Mouse (Mus musculus) intestine, postnatal 0 days (tissue): Measurements from ENCODE around the gene Vash1. TPM values are rescaled to one million over a fixed set of nuclear protein-coding genes. Genes with fewer than 3 reads are reported as not detected.

ENCODE experiments used
- ATAC-seq: fragments of 200-750 bp; cut with Nextera tagmentation; 2 replicates; pipeline ENCODE4 v1.8.0; 2017; ENCODE audit warnings: mild to moderate bottlenecking, moderate TSS enrichment, moderate library complexity
- H3K27ac ChIP-seq: fragments of 300-500 bp; sonication (generic); 2 replicates; pipeline ENCODE4 v1.5.1; 2014; ENCODE audit warnings: mild to moderate bottlenecking, low read depth, low read length, moderate library complexity
- H3K27me3 ChIP-seq: fragments of 300-500 bp; sonication (generic); replicated peaks from 2 replicates; pipeline ENCODE4 v1.6.1; 2014; ENCODE audit warnings: low read length, mixed read lengths; ENCODE audit not compliant: control insufficient read depth, insufficient read depth
- H3K36me3 ChIP-seq: fragments of 300-500 bp; sonication (generic); 2 replicates; pipeline ENCODE4 v1.6.1; 2014; ENCODE audit warnings: mild to moderate bottlenecking, moderate library complexity; ENCODE audit not compliant: control insufficient read depth, insufficient read depth
- H3K4me1 ChIP-seq: fragments of 300-500 bp; sonication (generic); replicated peaks from 2 replicates; pipeline ENCODE4 v1.6.1; 2014; ENCODE audit warnings: antibody characterized with exemption, low read length, mixed read lengths; ENCODE audit not compliant: control insufficient read depth, insufficient read depth
- H3K4me2 ChIP-seq: fragments of 300-500 bp; sonication (generic); replicated peaks from 2 replicates; pipeline ENCODE4 v1.6.1; 2014; ENCODE audit warnings: low read depth, mild to moderate bottlenecking, moderate library complexity
- H3K4me3 ChIP-seq: fragments of 300-500 bp; sonication (generic); 2 replicates; pipeline ENCODE4 v1.5.1; 2014; ENCODE audit warnings: low read depth, low read length
- H3K9ac ChIP-seq: fragments of 300-500 bp; sonication (generic); 2 replicates; pipeline ENCODE4 v1.6.1; 2014; ENCODE audit warnings: mild to moderate bottlenecking, low read depth, low read length
- H3K9me3 ChIP-seq: fragments of 300-500 bp; sonication (generic); 2 replicates; pipeline ENCODE4 v1.6.1; 2016; ENCODE audit warnings: mixed run types; ENCODE audit not compliant: control insufficient read depth
- CTCF ChIP-seq: sonication (generic); IDR thresholded peaks from 2 replicates; pipeline ENCODE4 v1.5.1; 2016; ENCODE audit warnings: low read depth, mild to moderate bottlenecking, control low read depth, antibody characterized with exemption, moderate library complexity
- whole genome bisulfite sequencing: fragments of 180-500 bp; shearing (Covaris S2); extraction: QIAGEN DNeasy Blood & Tissue Kit; methylation state at CpG from one replicate; pipeline ENCODE4 v1.1.7; 2014; 5-methylcytosine and 5-hydroxymethylcytosine counted together
- polyA plus RNA-seq: library from polyadenylated mRNA; unstranded; fragments of >200 nt; fragmentation: Nextera tagmentation; extraction: Ambion mirVana; gene quantifications from 2 replicates; pipeline ENCODE4 v1.2.1, GENCODE M21; 2015

Vash1 gene
- polyA plus RNA-seq, 1 experiment from 2014 or later: 4.1 TPM

DNA sequence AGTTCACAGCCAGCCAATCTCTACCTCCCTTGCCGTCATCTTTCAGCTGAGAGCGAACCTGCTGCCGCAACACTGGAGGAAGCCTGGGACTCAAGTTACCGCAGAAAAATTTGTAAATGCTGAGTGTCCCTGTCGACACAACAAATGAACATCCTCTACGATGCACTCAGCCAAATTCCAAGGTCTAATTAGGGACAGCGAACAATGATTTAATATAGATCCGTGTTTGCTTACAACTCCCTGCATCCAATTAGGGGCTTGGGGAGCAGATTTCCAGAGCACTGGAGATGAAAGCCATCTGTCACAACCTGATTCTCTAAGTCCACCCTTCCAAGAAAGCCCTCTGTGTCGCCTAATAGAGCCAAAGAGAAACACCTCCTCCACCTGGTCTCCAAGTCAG is 31.2 kb upstream of the Vash1 start:
- ATAC-seq: no peak
- no peaks in the 10 kb centered on the region for H3K4me1 ChIP-seq
- H3K27me3 ChIP-seq: no peaks in the 10 kb centered on the region
- H3K4me3 ChIP-seq: no peak overlapping the region
- no peak overlapping the region for H3K27ac ChIP-seq
- H3K4me2 ChIP-seq: no peak overlapping the region
- 57% methylated on average over 9 of the region's 9 CpGs for WGBS
- TF ChIP-seq CTCF: no peak
- no peak overlapping the region for H3K9ac ChIP-seq
- H3K9me3 ChIP-seq: no peaks in the 10 kb centered on the region
- H3K36me3 ChIP-seq: no peaks in the 10 kb centered on the region

DNA sequence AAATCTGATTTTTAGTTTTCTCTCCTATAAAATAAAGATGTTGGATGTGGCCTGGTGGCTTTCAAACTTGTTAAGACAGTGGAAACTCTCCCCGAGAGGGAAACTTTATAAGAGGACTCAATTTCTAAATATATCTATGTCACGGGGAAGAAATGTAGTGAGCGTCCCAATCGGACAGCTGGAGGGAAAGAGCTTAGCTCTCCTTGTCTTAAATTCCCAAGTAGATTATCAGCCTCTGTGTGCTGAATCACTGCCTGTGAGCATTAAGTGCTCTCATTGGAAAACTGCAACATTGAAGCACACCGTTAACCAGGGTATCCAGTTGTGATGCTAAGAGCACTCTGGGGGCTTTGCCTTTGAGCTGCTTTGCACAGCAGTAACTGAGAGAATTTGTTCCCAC is 30.8 kb upstream of the Vash1 start:
- H3K9me3 ChIP-seq: no peaks in the 10 kb centered on the region
- H3K27me3 ChIP-seq: no peaks in the 10 kb centered on the region
- no peak overlapping the region for H3K27ac ChIP-seq
- no peak overlapping the region for H3K4me3 ChIP-seq
- no peak for ATAC-seq
- WGBS: 67% methylated on average over 5 of the region's 5 CpGs
- H3K9ac ChIP-seq: no peak overlapping the region
- no peaks in the 10 kb centered on the region for H3K4me1 ChIP-seq
- TF ChIP-seq CTCF: no peak
- H3K4me2 ChIP-seq: no peak overlapping the region
- H3K36me3 ChIP-seq: no peaks in the 10 kb centered on the region

DNA sequence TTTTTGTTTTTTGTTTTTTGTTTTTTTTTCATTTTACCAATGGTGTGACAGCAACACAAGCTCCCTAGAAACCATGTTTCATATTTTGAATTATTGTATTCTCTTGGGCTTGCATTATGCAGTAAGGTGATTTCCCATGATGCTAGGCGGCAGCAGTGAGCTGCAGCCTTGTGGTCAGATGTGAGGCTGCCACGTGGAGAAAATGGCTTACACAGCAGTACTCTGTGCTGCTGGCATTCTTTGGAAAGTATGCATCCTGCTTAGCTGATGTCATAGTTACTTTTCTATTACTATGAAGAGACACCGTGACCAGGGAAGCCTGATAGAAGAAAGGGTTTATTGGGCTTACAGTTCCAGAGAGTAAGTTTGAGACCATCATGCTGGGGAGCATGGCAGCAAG is 30.0 kb upstream of the Vash1 start:
- H3K4me2 ChIP-seq: no peak overlapping the region
- WGBS: 65% methylated on average over 3 of the region's 3 CpGs
- no peaks in the 10 kb centered on the region for H3K4me1 ChIP-seq
- H3K9ac ChIP-seq: no peak overlapping the region
- no peaks in the 10 kb centered on the region for H3K27me3 ChIP-seq
- no peaks in the 10 kb centered on the region for H3K9me3 ChIP-seq
- no peak for ATAC-seq
- no peak for TF ChIP-seq CTCF
- no peaks in the 10 kb centered on the region for H3K36me3 ChIP-seq
- H3K4me3 ChIP-seq: no peak overlapping the region
- H3K27ac ChIP-seq: no peak overlapping the region

DNA sequence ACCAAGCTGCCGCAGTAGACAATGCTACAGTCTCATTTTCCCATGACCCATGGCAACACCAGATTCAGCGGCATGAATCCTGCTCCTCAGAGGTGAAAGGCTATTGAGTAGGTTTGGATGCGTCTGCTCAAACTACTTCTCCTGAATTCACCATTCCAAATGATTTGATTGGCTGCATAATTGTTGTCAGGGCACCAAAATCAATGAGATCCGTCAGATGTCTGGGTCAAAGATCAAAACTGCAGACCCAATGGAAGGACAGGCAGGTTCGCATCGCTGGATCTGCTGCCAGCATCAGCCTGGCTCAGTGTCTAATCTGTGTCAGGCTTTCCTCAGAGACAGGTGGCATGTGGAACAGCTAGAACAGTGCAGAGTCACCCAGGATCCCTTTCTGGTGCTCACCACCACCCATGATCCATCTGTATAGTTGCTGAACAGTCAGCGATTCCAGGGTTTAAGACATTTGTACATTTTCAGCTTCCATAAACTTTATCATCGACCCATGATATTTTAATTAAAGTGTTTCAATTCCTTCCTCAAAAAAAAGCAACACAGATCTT is 27.1 kb upstream of the Vash1 start:
- ATAC-seq: no peak
- H3K27me3 ChIP-seq: no peaks in the 10 kb centered on the region
- TF ChIP-seq CTCF: no peak

DNA sequence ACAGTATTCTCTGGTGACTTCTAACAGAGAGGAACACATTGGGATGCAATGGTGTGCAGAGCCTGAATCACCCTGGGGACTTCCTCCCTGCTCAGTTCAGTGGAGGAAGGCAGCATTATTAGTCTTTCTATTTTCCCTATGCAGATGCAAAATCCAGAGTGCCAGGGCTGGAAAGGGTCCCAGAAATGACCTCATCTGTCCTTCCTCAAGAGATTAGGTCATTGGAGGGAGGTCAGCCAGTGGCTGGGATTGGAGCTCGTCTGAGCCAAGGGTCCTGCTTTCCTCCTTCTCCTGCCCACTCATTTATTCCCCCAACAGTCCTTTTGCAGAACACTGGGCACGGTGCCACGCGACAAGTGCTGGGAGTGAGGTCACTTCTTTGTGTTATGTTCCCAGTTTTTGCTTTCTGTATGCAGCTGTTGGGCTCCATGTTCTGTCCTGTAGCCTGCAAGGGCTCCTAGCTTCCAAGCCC is 25.9 kb upstream of the Vash1 start:
- Histone ChIP-seq H3K27me3 (no peaks in the 10 kb centered on the region), H3K27ac (no peak overlapping the region), H3K4me2 (no peak overlapping the region), H3K36me3 (no peaks in the 10 kb centered on the region), H3K9ac (no peak overlapping the region), H3K4me1 (no peaks in the 10 kb centered on the region), H3K9me3 (no peaks in the 10 kb centered on the region), H3K4me3 (no peak overlapping the region)
- 33% methylated on average over 4 of the region's 4 CpGs for WGBS
- TF ChIP-seq CTCF: no peak
- peak; percentile 57 for ATAC-seq

More for the DNA sequence above, 27.1 kb upstream of the Vash1 start:
- no peaks in the 10 kb centered on the region for H3K9me3 ChIP-seq
- H3K27ac ChIP-seq: no peak overlapping the region
- no peak overlapping the region for H3K4me3 ChIP-seq
- no peaks in the 10 kb centered on the region for H3K36me3 ChIP-seq
- WGBS: 84% methylated on average over 8 of the region's 8 CpGs
- no peak overlapping the region for H3K4me2 ChIP-seq
- H3K4me1 ChIP-seq: no peaks in the 10 kb centered on the region
- no peak overlapping the region for H3K9ac ChIP-seq

DNA sequence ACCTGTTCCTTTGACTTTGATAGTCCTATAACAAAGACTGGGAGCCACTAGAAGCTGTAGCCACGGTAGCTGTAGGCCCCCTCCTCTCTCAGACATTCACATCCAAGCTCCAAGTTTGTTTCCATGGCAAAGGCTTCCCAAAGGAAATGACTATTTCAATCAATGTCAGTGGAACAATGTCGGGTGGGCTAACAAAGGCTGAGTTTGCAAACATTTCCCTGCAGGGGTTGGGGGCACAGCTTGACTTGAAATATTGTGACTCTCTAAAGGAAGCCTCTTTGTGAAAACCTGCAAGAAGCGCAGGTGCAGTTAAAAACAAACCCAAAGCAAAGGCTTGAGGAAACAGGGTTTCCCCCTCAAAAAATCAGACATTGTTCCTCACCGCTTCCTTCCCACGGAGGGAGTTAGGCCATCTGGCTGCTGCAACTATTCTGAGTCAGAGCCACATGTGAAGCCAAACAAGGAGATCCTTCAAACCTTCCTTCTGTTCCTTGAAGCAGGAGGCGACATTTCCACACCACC is 19.0 kb upstream of the Vash1 start:
- Histone ChIP-seq H3K9me3 (no peaks in the 10 kb centered on the region), H3K4me2 (no peak overlapping the region), H3K27me3 (no peaks in the 10 kb centered on the region), H3K27ac (no peak overlapping the region), H3K4me3 (no peak overlapping the region), H3K9ac (no peak overlapping the region), H3K4me1 (no peaks in the 10 kb centered on the region), H3K36me3 (no peaks in the 10 kb centered on the region)
- TF ChIP-seq CTCF: no peak
- no peak for ATAC-seq
- 40% methylated on average over 6 of the region's 6 CpGs for WGBS
